8 mouse cellular contexts compared by ENCODE assay signal in the genomic region with DNA sequence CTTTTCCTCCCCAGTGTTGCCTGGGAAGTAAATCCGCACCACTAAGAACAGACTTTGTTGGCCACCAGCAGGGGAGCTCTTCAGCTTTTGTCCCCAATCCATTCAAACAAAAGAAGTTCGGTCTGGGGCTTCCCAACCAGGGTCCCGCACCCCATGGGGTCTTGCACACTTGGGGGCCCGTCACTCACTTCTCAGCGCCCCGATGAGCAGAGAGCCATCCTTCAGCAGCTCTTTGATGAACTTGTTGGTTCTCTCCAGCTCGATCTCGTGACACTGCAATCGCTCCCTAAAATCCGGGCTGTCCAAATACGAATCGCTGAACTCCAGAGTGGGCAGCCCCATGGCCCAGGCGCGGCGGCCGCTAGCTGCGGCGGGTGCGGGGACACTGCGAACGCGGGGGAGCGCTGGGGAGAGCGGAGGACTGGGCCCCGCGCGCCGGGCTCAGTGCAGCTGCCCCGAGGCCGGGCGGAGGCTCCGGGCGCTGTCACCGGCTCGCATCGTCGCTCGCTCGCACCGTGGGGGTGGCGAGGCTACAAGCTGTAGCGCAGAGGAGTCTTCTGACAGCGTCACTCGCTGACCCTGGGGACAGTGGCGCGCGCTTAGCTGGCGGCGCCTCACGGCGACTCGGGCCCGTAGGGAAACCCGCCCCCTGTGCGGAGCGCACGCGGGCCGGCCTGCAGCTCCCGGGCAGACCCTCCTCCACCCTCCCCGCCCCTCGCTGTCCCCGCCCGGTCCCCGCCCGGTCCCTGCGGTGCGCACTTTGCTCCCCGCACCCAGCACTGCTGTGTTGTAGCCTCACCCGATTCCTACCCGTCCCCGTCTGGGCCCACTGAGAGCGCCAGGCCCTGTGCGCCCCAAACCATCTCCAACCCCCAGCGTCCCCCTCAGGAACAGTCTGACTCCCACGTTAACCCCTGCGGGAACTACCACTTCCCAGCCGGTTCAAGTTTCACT. TPM values are rescaled to one million over a fixed set of nuclear protein-coding genes. Genes with fewer than 3 reads are reported as not detected.
DNase-seq lines count a peak whose midpoint lies in the region; ATAC-seq and TF ChIP-seq lines count a peak whose summit lies in the region.

A gene (minus strand): TSS at position 664 of the 954 bp plus-strand sequence.

- ATAC-seq in forebrain, embryonic 16.5 days = peak; percentile 92
- ATAC-seq in liver, embryonic 14.5 days (ENCODE audit: insufficient read depth) = peak; percentile 85
- ATAC-seq in neural tube, embryonic 15.5 days (ENCODE audit: low FRiP score) = peak; percentile 92

- TF ChIP-seq CTCF in liver, embryonic 14.5 days (IDR thresholded peaks at IDR 0.05; ENCODE audit: low read depth) = peak; percentile 44

- peak within 1 kb of the TSS; percentile 74 for H3K9ac ChIP-seq in ES-E14 (ENCODE audit: insufficient read depth, low read depth, low read length, poor library complexity, severe bottlenecking)
- H3K9ac ChIP-seq in forebrain, embryonic 16.5 days (replicated peaks; ENCODE audit: low read depth, low read length) = peak within 1 kb of the TSS; percentile 77
- peak within 1 kb of the TSS; percentile 44 for H3K9ac ChIP-seq in liver, embryonic 14.5 days (replicated peaks)
- H3K9ac ChIP-seq in neural tube, embryonic 15.5 days (replicated peaks) = peak within 1 kb of the TSS; percentile 87

- no peaks in the 10 kb centered on the region for H3K9me3 ChIP-seq in ES-E14 (ENCODE audit: control insufficient read depth, insufficient read depth, low read depth, low read length)
- H3K9me3 ChIP-seq in forebrain, embryonic 16.5 days (ENCODE audit: control insufficient read depth, low read length) = no peaks in the 10 kb centered on the region
- H3K9me3 ChIP-seq in liver, embryonic 14.5 days (ENCODE audit: control insufficient read depth, low read length) = no peaks in the 10 kb centered on the region
- no peaks in the 10 kb centered on the region for H3K9me3 ChIP-seq in neural tube, embryonic 15.5 days (replicated peaks)

- peak within 1 kb of the TSS; percentile 57 for H3K4me2 ChIP-seq in forebrain, embryonic 16.5 days (ENCODE audit: low read length)
- peak within 1 kb of the TSS; percentile 44 for H3K4me2 ChIP-seq in liver, embryonic 14.5 days (ENCODE audit: low read depth)
- peak within 1 kb of the TSS; percentile 88 for H3K4me2 ChIP-seq in neural tube, embryonic 15.5 days

- no peaks in the 10 kb centered on the region for H3K36me3 ChIP-seq in ES-E14 (ENCODE audit: control insufficient read depth, insufficient read depth, low read length, poor library complexity, severe bottlenecking)
- no peaks in the 10 kb centered on the region for H3K36me3 ChIP-seq in forebrain, embryonic 16.5 days (ENCODE audit: control insufficient read depth, insufficient read depth)
- no peaks in the 10 kb centered on the region for H3K36me3 ChIP-seq in liver, embryonic 14.5 days (replicated peaks; ENCODE audit: control insufficient read depth, insufficient read depth, low read depth)
- H3K36me3 ChIP-seq in neural tube, embryonic 15.5 days = no peaks in the 10 kb centered on the region

- peak within 1 kb of the TSS; percentile 81 to 90 for H3K4me3 ChIP-seq in ES-E14 (ENCODE audit: insufficient read depth in 1 of 2, low read depth in 1 of 2, low read length in 2 of 2, poor library complexity in 1 of 2, severe bottlenecking in 1 of 2)
- H3K4me3 ChIP-seq in forebrain, embryonic 16.5 days (replicated peaks; ENCODE audit: low read length) = peak within 1 kb of the TSS; percentile 51
- H3K4me3 ChIP-seq in liver, embryonic 14.5 days (ENCODE audit: insufficient read depth in 1 of 2, low read depth in 2 of 2, low read length in 2 of 2) = peak within 1 kb of the TSS; percentile 55 to 73
- H3K4me3 ChIP-seq in neural tube, embryonic 15.5 days (replicated peaks) = peak within 1 kb of the TSS; percentile 86

- no peaks in the 10 kb centered on the region for H3K27me3 ChIP-seq in forebrain, embryonic 16.5 days (replicated peaks; ENCODE audit: control insufficient read depth, insufficient read depth, low read length)
- H3K27me3 ChIP-seq in liver, embryonic 14.5 days (ENCODE audit: control insufficient read depth, insufficient read depth, low read length) = peaks cover 9% of the 10 kb centered on the region; the same call in 1 of the 2 replicates
- H3K27me3 ChIP-seq in neural tube, embryonic 15.5 days (replicated peaks) = peaks cover 6% of the 10 kb centered on the region; the same call in 1 of the 2 replicates

- under 1% methylated on average over 50 of the region's 78 CpGs for WGBS in forebrain, embryonic 16.5 days
- WGBS in liver, embryonic 14.5 days (ENCODE audit: insufficient replicate concordance) = 1% methylated on average over 59 of the region's 78 CpGs
- WGBS in neural tube, embryonic 15.5 days = under 1% methylated on average over 72 of the region's 78 CpGs

- DNase-seq in ES-E14 (ENCODE audit: low read depth, low spot score) = peak; percentile 68
- peak; percentile 2 for DNase-seq in cerebellum, adult 11-12 months
- peak; percentile 78 to 83 for DNase-seq in heart, postnatal 10 days
- peak; percentile 75 to 82 for DNase-seq in kidney, postnatal 36 days
- DNase-seq in liver, embryonic 14.5 days (ENCODE audit: low read depth in 3 of 3, low spot score in 3 of 3) = peak in 2 of 3 experiments; percentile 11 to 12
- peak; percentile 45 for DNase-seq in thymus, postnatal 4 days

- H3K27ac ChIP-seq in ES-E14 (ENCODE audit: insufficient read depth, low read depth, low read length, poor library complexity, severe bottlenecking) = no peak within 1 kb of the TSS
- peak within 1 kb of the TSS; percentile 28 for H3K27ac ChIP-seq in forebrain, embryonic 16.5 days (ENCODE audit: low read length)
- no peak within 1 kb of the TSS for H3K27ac ChIP-seq in liver, embryonic 14.5 days
- H3K27ac ChIP-seq in neural tube, embryonic 15.5 days (replicated peaks) = peak within 1 kb of the TSS; percentile 83

- in situ Hi-C loops in ES-E14 (cut with MboI; ENCODE audit: low sequenced_read_pairs in 2 of 2, unreplicated experiment in 2 of 2) = no loop called here

- H3K4me1 ChIP-seq in ES-E14 (ENCODE audit: control insufficient read depth in 2 of 2, insufficient read depth in 2 of 2, low read length in 2 of 2, poor library complexity in 1 of 2) = no peaks in the 10 kb centered on the region
- peaks cover 9% of the 10 kb centered on the region for H3K4me1 ChIP-seq in forebrain, embryonic 16.5 days (replicated peaks; ENCODE audit: control insufficient read depth, insufficient read depth, low read length)
- 0 out of 4 replicates have a peak, but pooled peaks cover 0 to 5% of the 10 kb centered on the region in 2 experiments for H3K4me1 ChIP-seq in liver, embryonic 14.5 days (replicated peaks; ENCODE audit: control insufficient read depth in 2 of 2, insufficient read depth in 2 of 2, low read length in 1 of 2)
- peaks cover 12% of the 10 kb centered on the region for H3K4me1 ChIP-seq in neural tube, embryonic 15.5 days

- TF ChIP-seq EP300 in liver, embryonic 14.5 days (IDR thresholded peaks at IDR 0.05; ENCODE audit: low read depth) = no peak

- intact Hi-C loops in heart, postnatal 10 days (cut with DNase I) = loop anchor here (5.0 kb wide), 2 partner anchors 134 to 186 kb away; no protein-coding TSS in a partner anchor

TF ChIP-seq in ES-E14, 5 proteins besides CTCF, POLR2A, EP300 and RAD21:
- TF ChIP-seq ZC3H11A (IDR thresholded peaks at IDR 0.05; ENCODE audit: borderline replicate concordance, low read depth, low read length) (no peak), CHD2 (IDR thresholded peaks at IDR 0.05; ENCODE audit: low read depth, low read length) (no peak), HCFC1 (IDR thresholded peaks at IDR 0.05; ENCODE audit: borderline replicate concordance, insufficient read depth, low read length) (no peak), MAFK (IDR thresholded peaks at IDR 0.05; ENCODE audit: insufficient read depth, low read depth, low read length) (no peak), ZNF384 (IDR thresholded peaks at IDR 0.05; ENCODE audit: low read depth, low read length) (no peak)

RNA-seq across cellular contexts. Expression of the gene that starts here (rescaled TPM):
- total RNA-seq in ES-E14 (2012; rRNA removed) = 2.7 and 4.3 TPM in 2 replicates
- 20.1 and 23.9 TPM in 2 replicates for polyA plus RNA-seq in forebrain, embryonic 16.5 days (2015; fragmentation: Nextera tagmentation; extraction: Ambion mirVana)
- 10 to 100 TPM; 11.2 to 12.7 TPM for total RNA-seq in heart, postnatal 10 days (2021)
- polyA plus RNA-seq in liver, embryonic 14.5 days (2012; rRNA removed) = 1.6 and 2.0 TPM in 2 replicates
- 4.4 and 4.7 TPM in 2 replicates for polyA plus RNA-seq in liver, embryonic 14.5 days (2014; fragmentation: Nextera tagmentation; extraction: Ambion mirVana)
- 17.0 and 21.0 TPM in 2 replicates for polyA plus RNA-seq in neural tube, embryonic 15.5 days (2015; fragmentation: Nextera tagmentation; extraction: Ambion mirVana)

Comparison
In these comparisons a context has a peak if more than half of its experiments do, and no peak if none do; other contexts are left out.
1. DNase-seq: peak in every context shown above with its lines; median percentile 80 in heart, postnatal 10 days; 78 in kidney, postnatal 36 days; 68 in ES-E14; 45 in thymus, postnatal 4 days; 12 in liver, embryonic 14.5 days; 2 in cerebellum, adult 11-12 months.
2. H3K27ac ChIP-seq: peak in forebrain, embryonic 16.5 days (single experiment) and neural tube, embryonic 15.5 days (single experiment); none in ES-E14 (single experiment) and liver, embryonic 14.5 days (single experiment).
3. Peak in every context shown above with its lines, with median percentiles within 50 percentile points of each other: H3K4me3 ChIP-seq, H3K9ac ChIP-seq, ATAC-seq and H3K4me2 ChIP-seq.